Mouse (Mus musculus): ENCODE results near the gene Sept9.

DNA sequence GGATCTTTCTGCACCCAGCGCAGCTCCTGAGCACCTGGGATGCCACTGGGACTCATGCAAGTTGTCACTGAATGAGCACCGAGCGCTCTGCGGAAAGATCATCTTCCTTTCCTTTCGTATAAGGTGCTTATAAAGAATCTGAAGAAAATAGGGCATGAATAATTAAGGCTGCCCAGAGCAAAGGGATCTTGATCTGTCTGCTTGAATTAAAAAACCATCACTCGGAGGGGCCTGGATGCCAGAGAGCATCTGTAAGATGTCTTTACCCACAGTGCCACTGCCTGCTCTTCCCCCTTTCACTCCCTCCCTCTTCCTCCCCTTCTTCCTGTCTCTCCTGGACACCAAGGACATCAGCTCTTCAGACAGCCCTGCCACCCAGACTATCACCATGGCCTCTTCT is 168.5 kb downstream of the Sept9 start:
- TF ChIP-seq E2F4 (IDR thresholded peaks at IDR 0.05; ENCODE audit: insufficient read depth) (no peak), POLR2A (IDR thresholded peaks at IDR 0.05; ENCODE audit: insufficient read length, low read depth) (no peak), MAX (IDR thresholded peaks at IDR 0.05; ENCODE audit: low read depth) (no peak), TCF12 (IDR thresholded peaks at IDR 0.05; ENCODE audit: insufficient read depth, poor library complexity, severe bottlenecking) (no peak), USF1 (IDR thresholded peaks at IDR 0.05; ENCODE audit: low read depth) (no peak), POLR2AphosphoS2 (IDR thresholded peaks at IDR 0.05; ENCODE audit: insufficient read length, low read depth) (no peak), SRF (IDR thresholded peaks at IDR 0.05; ENCODE audit: control insufficient read depth, insufficient read length, low read depth) (no peak)
